Mouse (Mus musculus) heart, adult 2 months (tissue): Measurements from ENCODE around the gene Mast3. TPM values are rescaled to one million over a fixed set of nuclear protein-coding genes. Genes with fewer than 3 reads are reported as not detected.

Experiments
- DNase-seq, 2 experiments: peaks; one replicate each; pipeline ENCODE4 v3.0.0; 2021
- H3K27ac ChIP-seq: fragments of 200-600 bp; 2 replicates; pipeline ENCODE4 v1.8.1; 2022
- H3K27me3 ChIP-seq: fragments of 200-500 bp; 2 replicates; pipeline ENCODE4 v1.6.1; 2012; ENCODE audit warnings: mild to moderate bottlenecking, low read length, inconsistent platforms, mixed read lengths; ENCODE audit not compliant: control insufficient read depth, insufficient read depth
- H3K36me3 ChIP-seq: fragments of 200-500 bp; 2 replicates; pipeline ENCODE4 v1.6.1; 2012; ENCODE audit warnings: low read length, inconsistent platforms; ENCODE audit not compliant: control insufficient read depth, insufficient read depth
- H3K4me1 ChIP-seq: fragments of 200-500 bp; 2 replicates; pipeline ENCODE4 v1.6.1; 2011; ENCODE audit warnings: low read length; ENCODE audit not compliant: control insufficient read depth, insufficient read depth
- H3K4me3 ChIP-seq: fragments of 200-600 bp; 2 replicates; pipeline ENCODE4 v1.8.1; 2022
- H3K79me2 ChIP-seq: fragments of 200-500 bp; replicated peaks from 2 replicates; pipeline ENCODE4 v1.6.1; 2012; ENCODE audit warnings: mild to moderate bottlenecking, inconsistent platforms, low read length, moderate library complexity, mixed read lengths; ENCODE audit not compliant: control insufficient read depth, insufficient read depth
- H3K9ac ChIP-seq: fragments of 200-500 bp; 2 replicates; pipeline ENCODE4 v1.6.1; 2012; ENCODE audit warnings: low read depth, mild to moderate bottlenecking, control low read depth, inconsistent platforms, low read length, mixed read lengths
- CTCF ChIP-seq: fragments of 200-600 bp; IDR thresholded peaks from 2 replicates; pipeline ENCODE4 v1.8.1; 2022; ENCODE audit warnings: antibody characterized with exemption, mild to moderate bottlenecking, moderate library complexity
- EP300 ChIP-seq: fragments of 200-500 bp; IDR thresholded peaks from 2 replicates; pipeline ENCODE4 v1.6.1; 2011; ENCODE audit warnings: low read depth, low read length, control low read depth; ENCODE audit not compliant: insufficient read depth
- POLR2A ChIP-seq: fragments of 200-500 bp; IDR thresholded peaks from 2 replicates; pipeline ENCODE4 v1.6.1; 2011; ENCODE audit warnings: mild to moderate bottlenecking, low read depth, low read length, control low read depth; ENCODE audit not compliant: insufficient read depth
- WGBS: fragments of 180-500 bp; shearing (Covaris S2); methylation state at CpG from one replicate; pipeline ENCODE4 v1.1.7; 2018; 5-methylcytosine and 5-hydroxymethylcytosine counted together
- intact Hi-C: fragments of 180-260 bp; cut with DNase I; formaldehyde crosslinking; loops from one replicate; pipeline ENCODE4 v1.15.1; 2025
- polyA plus RNA-seq: library from polyadenylated mRNA; depleted of rRNA; stranded (reverse); fragments of >200 nt; gene quantifications from 2 replicates; pipeline ENCODE4 v1.2.3, GENCODE M21; 2012
- total RNA-seq, 2 experiments: library from RNA; stranded (reverse); gene quantifications; 2 replicates each; pipeline ENCODE4 v1.2.3; 2021

Mast3 gene
- total and polyA plus RNA-seq, 3 experiments, result 6.0 to 13.9 (median 7.4) TPM

- WGBS, result 27% methylated on average over 9 of the region's 9 CpGs
- Histone ChIP-seq H3K4me3 (no peak overlapping the region), H3K4me1 (peaks cover 5% of the 10 kb centered on the region), H3K79me2 (no peaks in the 10 kb centered on the region), H3K27ac (peak overlapping the region; percentile 77), H3K36me3 (no peaks in the 10 kb centered on the region), H3K9ac (no peak overlapping the region), H3K27me3 (no peaks in the 10 kb centered on the region)
- no peak for TF ChIP-seq POLR2A
- no peak for TF ChIP-seq EP300
- TF ChIP-seq CTCF, result no peak
- intact Hi-C loops, result no loop called here
- DNase-seq, result peak; percentile 58 to 65
Measured at GRCm38 (mm10) chr8:70833018-70833482, 28.2 kb upstream of the Mast3 start.

DNA sequence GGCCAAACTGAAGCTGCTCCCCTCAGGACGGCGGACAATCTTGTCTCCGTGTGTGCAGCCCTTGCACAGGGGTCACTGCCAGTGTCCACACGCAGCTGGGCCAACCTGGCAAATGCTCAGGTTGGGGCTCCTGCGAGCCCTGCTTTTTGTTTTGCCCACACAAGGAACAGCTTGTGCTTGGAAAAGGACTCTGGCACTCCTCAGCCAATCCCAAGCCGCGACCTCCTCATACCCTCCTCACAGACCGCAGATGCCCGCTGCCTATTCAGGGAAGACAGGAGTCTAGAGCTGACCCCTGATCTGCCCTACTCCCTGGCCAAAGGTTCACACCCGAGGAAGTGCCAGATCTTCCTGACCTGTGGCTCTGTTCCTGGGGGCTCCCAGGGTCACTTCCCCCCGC is 27.5 kb upstream of the Mast3 start:
- Histone ChIP-seq H3K9ac (no peak overlapping the region), H3K4me3 (no peak overlapping the region), H3K79me2 (no peaks in the 10 kb centered on the region), H3K4me1 (peaks cover 5% of the 10 kb centered on the region), H3K36me3 (no peaks in the 10 kb centered on the region), H3K27me3 (no peaks in the 10 kb centered on the region), H3K27ac (peak overlapping the region; percentile 77)
- 63% methylated on average over 11 of the region's 11 CpGs for WGBS
- no peak for DNase-seq
- intact Hi-C loops, result no loop called here
- TF ChIP-seq EP300 (0 out of 2 replicates have a peak, but pooled peaks have one; percentile 18), POLR2A (no peak), CTCF (no peak)

DNA sequence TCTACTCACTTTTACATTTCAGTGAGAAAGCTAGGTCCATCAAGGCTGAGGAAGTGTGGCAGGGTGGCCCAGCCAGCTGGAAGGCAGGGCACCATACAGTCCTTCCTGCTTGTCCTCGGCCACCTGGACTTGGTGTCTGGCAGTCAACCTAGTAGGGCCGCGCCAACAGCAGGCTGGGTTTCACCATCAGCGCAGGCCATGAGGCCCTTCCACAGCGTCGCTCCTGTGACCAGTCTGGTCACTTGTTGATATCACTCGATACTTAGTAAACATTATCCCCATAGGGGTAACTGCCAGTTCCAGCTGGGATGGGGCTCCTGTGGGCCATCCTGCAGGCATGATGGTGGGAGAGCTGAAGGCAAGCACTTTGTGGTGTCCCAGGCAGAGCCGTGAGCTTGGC is 26.7 kb upstream of the Mast3 start:
- intact Hi-C loops, result no loop called here
- Histone ChIP-seq H3K4me1 (peaks cover 5% of the 10 kb centered on the region), H3K27ac (no peak overlapping the region), H3K4me3 (no peak overlapping the region), H3K79me2 (no peaks in the 10 kb centered on the region), H3K9ac (no peak overlapping the region; the same call in 1 of the 2 replicates), H3K36me3 (no peaks in the 10 kb centered on the region), H3K27me3 (no peaks in the 10 kb centered on the region)
- TF ChIP-seq CTCF (no peak), POLR2A (no peak)
- DNase-seq, result no peak
- 79% methylated on average over 8 of the region's 8 CpGs for WGBS

- WGBS, result 100% methylated on average over 1 of the region's 1 CpGs
- H3K4me1 ChIP-seq, result peaks cover 2% of the 10 kb centered on the region
- no peak overlapping the region for H3K4me3 ChIP-seq
- TF ChIP-seq CTCF (no peak), EP300 (no peak)
- no peak for DNase-seq
- intact Hi-C loops, result no loop called here
- no peaks in the 10 kb centered on the region for H3K36me3 ChIP-seq
- H3K9ac ChIP-seq, result no peak overlapping the region
- no peaks in the 10 kb centered on the region for H3K79me2 ChIP-seq
- no peak overlapping the region for H3K27ac ChIP-seq
- H3K27me3 ChIP-seq, result no peaks in the 10 kb centered on the region
Measured at GRCm38 (mm10) chr8:70827796-70828195, 22.9 kb upstream of the Mast3 start.

GRCm38 (mm10) chr8:70827010-70827409 is 22.2 kb upstream of the Mast3 start:
- H3K27ac ChIP-seq, result no peak overlapping the region
- H3K4me1 ChIP-seq, result no peaks in the 10 kb centered on the region
- TF ChIP-seq EP300 (no peak), CTCF (peak; percentile 40)
- intact Hi-C loops, result no loop called here
- H3K4me3 ChIP-seq, result no peak overlapping the region
- no peaks in the 10 kb centered on the region for H3K79me2 ChIP-seq
- 96% methylated on average over 2 of the region's 2 CpGs for WGBS
- H3K9ac ChIP-seq, result no peak overlapping the region
- no peak for DNase-seq
- no peaks in the 10 kb centered on the region for H3K36me3 ChIP-seq
- no peaks in the 10 kb centered on the region for H3K27me3 ChIP-seq

DNA sequence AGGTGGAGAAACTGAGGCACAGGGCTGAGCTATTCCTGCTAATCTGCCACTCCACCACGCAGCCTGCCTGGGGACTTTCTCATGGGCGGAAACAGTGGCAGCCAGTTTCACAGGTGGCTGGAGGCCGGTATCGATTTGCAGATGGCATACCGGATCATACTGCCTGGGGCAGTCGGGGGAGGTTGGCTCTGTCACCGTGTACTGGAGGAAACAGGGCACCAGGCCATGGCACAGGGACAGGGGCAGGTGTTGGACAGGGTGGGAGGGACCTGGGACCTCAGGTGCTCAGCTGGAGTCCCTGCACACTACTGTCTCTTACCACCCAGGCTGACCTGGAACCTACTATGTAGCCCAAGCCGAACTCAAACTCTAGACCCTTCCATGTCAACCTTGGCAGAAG is 21.0 kb upstream of the Mast3 start:
- 81% methylated on average over 8 of the region's 8 CpGs for WGBS
- H3K27me3 ChIP-seq, result no peaks in the 10 kb centered on the region
- H3K9ac ChIP-seq, result no peak overlapping the region
- H3K27ac ChIP-seq, result no peak overlapping the region
- H3K4me1 ChIP-seq, result no peaks in the 10 kb centered on the region
- DNase-seq, result no peak
- H3K36me3 ChIP-seq, result no peaks in the 10 kb centered on the region
- intact Hi-C loops, result no loop called here
- no peak for TF ChIP-seq CTCF
- no peak for TF ChIP-seq EP300
- no peak for TF ChIP-seq POLR2A
- no peaks in the 10 kb centered on the region for H3K79me2 ChIP-seq
- H3K4me3 ChIP-seq, result no peak overlapping the region
